Mouse (Mus musculus): ENCODE measurements around the gene Tagap. TPM values are rescaled to one million over a fixed set of nuclear protein-coding genes. Genes with fewer than 3 reads are reported as not detected.

Tagap gene
- 0.37 TPM in 2 replicates for polyA plus RNA-seq (2012)

- TF ChIP-seq GATA1 (IDR thresholded peaks at IDR 0.05; ENCODE audit: low read length) = no peak
Measured at GRCm38 (mm10) chr17:7925413-7926160, at the start of gene Tagap. Gene Tagap, plus strand, starts transcription at chr17:7926000.

DNA sequence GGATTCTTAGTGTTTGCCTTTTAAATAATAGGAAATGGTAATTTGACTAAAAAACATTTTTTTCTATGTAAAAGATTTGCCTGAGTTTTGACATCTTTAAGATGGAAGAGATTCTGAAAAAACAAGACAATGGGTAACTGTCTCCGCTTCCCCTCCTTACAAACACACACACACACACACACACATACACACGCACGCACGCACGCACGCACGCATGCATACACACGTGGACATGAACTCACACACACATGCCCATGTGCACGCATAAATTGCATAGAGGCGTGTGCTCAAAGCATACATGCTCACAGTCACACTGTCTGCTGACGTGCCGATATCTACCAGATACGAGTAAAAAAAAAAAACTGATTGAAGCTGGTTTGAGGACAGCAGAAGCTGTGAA, 49.3 kb upstream of the Tagap start:
- TF ChIP-seq GATA1 (IDR thresholded peaks at IDR 0.05; ENCODE audit: low read length) = no peak

GRCm38 (mm10) chr17:7877191-7877764, 48.5 kb upstream of the Tagap start:
- no peak for TF ChIP-seq GATA1 (IDR thresholded peaks at IDR 0.05; ENCODE audit: low read length)

- no peak for TF ChIP-seq GATA1 (IDR thresholded peaks at IDR 0.05; ENCODE audit: low read length)
Measured at GRCm38 (mm10) chr17:7877878-7878277, 47.9 kb upstream of the Tagap start.

DNA sequence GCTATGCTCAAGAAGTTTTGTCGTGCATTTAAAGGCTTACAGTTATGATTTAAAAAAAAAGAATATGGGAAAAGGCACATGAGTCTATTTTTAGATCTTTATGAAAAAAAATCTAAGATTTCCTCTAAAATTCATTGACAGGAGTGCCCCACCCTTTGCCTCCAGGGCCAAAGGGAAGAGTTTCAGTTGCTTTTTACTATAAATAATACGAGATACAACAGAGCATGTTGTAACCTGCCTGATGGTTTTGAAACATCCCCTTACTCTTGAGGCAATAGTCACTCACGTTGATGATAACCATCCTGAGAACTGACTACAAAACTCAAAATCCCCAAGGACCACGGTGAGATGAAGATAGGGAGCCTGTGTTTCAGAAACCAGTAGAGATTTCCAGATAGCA, 46.3 kb upstream of the Tagap start:
- no peak for TF ChIP-seq GATA1 (IDR thresholded peaks at IDR 0.05; ENCODE audit: low read length)

DNA sequence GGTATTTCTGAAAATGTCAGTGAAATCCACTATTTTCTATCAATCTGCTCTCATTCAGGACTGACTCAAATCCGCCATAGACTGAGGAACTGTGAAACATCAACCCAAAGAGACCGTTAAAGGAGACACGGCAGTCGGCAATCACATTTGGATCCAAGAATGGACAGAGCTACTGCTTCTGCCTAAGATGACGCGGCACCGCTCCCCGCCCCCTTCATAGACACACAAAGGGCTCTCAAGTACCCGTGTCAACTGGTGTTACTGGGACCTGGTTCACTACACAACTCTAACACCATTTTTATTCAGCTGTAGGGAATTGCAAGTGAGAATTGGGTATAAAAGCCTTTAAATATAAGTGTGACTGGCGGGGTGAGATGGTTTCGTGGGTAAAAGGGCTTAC, 42.7 kb upstream of the Tagap start:
- no peak for TF ChIP-seq GATA1 (IDR thresholded peaks at IDR 0.05; ENCODE audit: low read length)

- no peak for TF ChIP-seq GATA1 (IDR thresholded peaks at IDR 0.05; ENCODE audit: low read length)
Measured at GRCm38 (mm10) chr17:7884606-7885005, 41.2 kb upstream of the Tagap start.

DNA sequence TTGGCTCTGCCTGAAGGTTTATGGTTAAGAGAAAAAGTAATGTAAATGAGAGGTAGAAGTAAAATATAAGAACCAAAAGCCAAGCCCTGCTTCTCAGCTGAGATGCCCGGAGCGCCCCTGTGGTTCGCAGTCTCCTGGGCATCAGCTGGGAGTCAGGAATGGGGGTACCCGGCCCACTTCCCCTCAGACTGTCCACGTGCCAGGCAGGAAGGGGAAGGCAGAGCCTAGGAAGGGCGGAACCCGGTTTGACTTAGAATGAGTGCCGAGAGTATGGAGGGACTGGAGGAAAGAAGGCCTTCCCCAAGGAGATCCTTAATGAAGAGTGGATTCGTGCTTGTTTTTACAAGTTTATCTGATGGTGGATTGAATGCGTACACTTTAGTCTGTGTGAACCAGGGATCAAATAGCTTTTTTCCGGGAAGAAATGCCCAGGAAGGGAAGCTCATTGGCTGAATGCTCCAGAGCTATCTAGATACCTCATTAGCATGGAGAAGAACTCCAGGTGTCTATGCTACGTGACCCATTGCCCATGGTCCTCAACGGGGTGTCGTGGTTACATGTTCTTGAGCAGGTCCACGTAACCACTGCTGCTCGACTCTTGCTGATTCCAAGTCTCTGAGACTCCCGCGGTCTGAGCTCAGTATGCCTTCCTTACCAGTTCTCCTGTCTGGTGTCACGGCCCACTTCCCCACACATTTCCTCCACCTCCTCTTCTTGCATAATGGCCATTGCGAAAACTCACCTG, 38.6 kb upstream of the Tagap start:
- TF ChIP-seq GATA1 (IDR thresholded peaks at IDR 0.05; ENCODE audit: low read length) = no peak

GRCm38 (mm10) chr17:7888291-7888690, 37.5 kb upstream of the Tagap start:
- no peak for TF ChIP-seq GATA1 (IDR thresholded peaks at IDR 0.05; ENCODE audit: low read length)

DNA sequence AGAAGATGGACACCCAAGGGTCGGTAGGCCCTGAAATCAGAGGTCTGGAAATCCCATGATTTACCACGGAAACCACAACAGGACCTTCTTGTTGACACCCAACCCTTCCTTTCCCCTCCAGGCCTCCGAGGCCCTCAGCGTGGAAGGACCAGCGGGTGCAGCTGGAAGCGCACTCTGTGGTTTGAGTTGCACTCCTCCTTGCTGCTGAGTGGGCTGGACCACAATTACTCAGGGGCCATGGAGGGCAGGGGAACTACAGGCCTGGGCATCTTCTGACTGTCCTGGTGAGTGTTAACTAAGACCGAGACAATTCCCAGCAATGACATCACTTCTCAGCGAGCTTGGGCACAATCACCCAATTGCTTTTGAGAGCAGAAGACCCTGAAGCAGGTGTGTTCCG, 36.8 kb upstream of the Tagap start:
- no peak for TF ChIP-seq GATA1 (IDR thresholded peaks at IDR 0.05; ENCODE audit: low read length)

DNA sequence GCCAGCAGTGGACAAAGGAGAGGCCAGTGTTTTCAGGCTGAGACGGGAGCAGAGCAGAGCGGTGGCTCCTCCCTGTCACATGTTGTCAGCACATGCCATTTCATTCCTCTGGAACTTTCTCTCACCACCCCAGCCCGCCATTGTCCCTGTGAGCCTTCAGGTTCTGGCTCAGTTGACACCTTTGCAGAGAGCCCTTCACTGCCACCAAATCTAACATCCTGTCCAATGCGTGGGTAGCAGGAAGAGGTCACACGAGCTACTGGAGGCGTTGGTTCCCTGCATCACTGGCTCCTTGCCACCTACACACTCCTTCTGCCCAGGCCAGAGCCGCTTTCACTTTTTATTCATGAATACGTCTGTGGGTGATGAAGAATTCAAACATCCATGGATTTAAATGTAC, 33.1 kb upstream of the Tagap start:
- no peak for TF ChIP-seq GATA1 (IDR thresholded peaks at IDR 0.05; ENCODE audit: low read length)

DNA sequence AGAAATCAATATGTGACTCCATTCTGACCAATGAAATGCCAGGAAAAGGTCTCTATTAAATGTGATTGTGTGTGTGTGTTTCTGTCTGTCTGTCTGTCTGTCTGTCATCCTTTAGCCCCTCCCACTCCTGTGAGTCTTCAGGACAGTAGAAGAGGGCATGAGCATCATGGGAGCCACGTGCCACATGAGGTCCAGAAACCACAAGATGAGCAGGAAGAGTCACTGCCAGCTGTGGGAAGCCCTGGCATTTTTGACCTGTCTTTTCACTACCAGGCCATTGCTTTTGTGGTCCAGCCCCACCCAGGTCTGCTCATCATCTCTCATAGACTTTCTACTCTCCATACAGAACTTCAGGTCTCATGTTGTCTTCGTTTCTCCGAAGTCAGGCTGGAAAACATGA, 31.7 kb upstream of the Tagap start:
- TF ChIP-seq GATA1 (IDR thresholded peaks at IDR 0.05; ENCODE audit: low read length) = no peak

DNA sequence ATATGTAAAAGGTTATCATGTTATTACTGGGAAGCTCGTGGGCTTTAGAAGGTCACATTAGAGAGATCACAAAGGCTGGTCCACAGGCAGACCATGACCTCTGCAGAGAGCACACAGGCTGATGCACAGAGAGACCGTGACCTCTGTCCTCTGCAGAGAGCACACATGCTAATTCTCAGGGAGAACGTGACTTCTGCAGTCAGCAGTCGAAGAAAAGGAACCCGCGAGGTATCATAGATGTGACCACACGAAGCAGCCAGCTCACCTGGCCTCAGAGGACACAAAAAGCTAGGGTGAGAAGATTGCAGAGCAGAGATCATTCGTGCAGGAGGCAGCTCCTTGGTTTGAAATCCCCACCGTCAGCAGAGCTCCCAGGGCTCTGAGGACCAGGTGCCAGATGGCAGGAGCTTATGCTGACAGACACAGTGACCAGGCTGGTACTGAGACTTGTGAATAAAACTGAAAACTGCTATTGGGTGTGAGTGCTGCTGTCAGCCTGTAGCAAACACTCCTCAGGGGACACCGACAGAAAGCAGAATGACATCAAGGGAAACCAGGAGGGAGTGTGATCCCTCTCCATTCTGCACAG, 29.7 kb upstream of the Tagap start:
- TF ChIP-seq GATA1 (IDR thresholded peaks at IDR 0.05; ENCODE audit: low read length) = no peak

GRCm38 (mm10) chr17:7897120-7897519, 28.7 kb upstream of the Tagap start:
- no peak for TF ChIP-seq GATA1 (IDR thresholded peaks at IDR 0.05; ENCODE audit: low read length)

GRCm38 (mm10) chr17:7897756-7898155, 28.0 kb upstream of the Tagap start:
- no peak for TF ChIP-seq GATA1 (IDR thresholded peaks at IDR 0.05; ENCODE audit: low read length)

GRCm38 (mm10) chr17:7899233-7899632, 26.6 kb upstream of the Tagap start:
- TF ChIP-seq GATA1 (IDR thresholded peaks at IDR 0.05; ENCODE audit: low read length) = no peak
